Mouse (Mus musculus) right cerebral cortex, adult 2 months (tissue): ENCODE data around the gene Macf1.

ENCODE experiments used
- DNase-seq, 2 experiments: peaks; one replicate each; pipeline ENCODE4 v3.0.0; 2021 to 2022; ENCODE audit warnings: low spot score in 2 of 2

Gene Macf1

DNA sequence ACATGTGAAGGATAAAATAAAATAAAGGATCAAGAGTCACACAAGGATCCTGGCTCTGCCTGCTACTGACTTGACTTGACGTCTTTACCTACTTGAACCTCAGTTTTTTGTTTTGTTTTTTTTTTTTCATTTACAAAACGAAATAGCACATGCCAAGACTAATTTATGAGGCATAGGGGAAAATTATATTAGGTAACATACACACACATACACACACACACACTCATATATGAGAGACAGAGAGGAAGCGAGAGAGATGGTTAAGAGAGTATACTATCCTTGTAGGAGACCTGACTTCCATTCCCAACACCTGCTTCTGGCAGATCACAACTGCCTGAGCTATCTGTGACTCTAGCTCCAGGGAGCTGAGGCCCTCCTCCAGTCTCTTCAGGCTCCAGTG is at the start of gene Macf1:
Gene Macf1 (minus strand): TSS at position 101 of the 400 bp plus-strand sequence.
- DNase-seq: no peak

- no peak for DNase-seq
Observed at GRCm38 (mm10) chr4:123733532-123733931, 49.4 kb upstream of the Macf1 start.

GRCm38 (mm10) chr4:123732921-123733320 is 48.8 kb upstream of the Macf1 start:
- no peak for DNase-seq

DNA sequence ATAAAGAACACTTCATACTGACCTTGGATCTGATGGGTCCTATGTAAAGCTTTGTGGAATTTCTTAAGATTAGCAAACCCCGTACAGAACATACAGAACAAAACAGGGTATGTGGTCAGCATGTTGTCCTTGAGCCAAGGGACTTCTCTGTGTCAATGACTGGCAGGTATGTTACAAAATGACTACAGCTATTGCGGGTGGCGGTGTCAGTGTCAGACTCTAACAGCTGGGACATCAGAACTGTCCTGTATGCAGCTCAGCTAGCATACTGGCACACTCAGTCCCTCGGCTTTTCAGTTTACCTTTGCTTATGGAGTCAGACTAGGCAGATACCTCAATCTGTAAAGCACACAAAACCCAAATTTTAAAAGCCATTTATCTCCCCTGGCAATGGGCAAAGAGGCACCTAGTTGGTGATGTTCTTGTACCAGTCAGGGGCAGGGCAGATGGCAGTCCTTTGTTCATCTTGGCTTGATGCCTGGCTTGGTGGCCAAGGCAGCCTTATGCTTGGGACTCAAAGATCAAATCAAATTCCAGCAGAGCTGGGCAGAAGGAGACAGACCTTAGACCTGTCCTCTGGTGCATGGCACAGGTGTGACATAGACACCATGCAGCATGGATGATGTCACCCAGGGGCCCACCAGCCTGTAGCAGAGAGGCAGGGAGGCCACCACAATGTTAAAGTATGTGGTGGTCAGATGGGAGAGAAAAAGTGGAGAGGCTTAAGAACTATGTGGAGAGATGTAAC is 48.2 kb upstream of the Macf1 start:
- DNase-seq: no peak

GRCm38 (mm10) chr4:123721761-123722160 is 37.6 kb upstream of the Macf1 start:
- DNase-seq: no peak

DNA sequence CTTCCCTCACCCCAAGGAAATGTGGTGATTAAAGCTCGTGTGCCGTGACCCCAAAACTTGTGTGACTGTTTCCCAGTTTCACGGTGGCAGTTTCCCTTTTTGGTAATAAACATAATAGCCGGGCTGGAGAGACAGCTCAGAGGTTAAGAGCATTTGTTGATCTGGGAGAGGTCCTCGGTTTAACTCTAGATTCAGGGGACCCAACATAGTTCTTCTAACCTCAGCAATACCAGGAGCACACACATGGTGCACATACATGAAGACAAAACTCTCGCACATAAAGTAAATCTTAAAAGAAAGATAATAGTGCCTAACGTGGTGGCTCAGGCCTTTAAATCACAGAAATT is 34.2 kb upstream of the Macf1 start:
- no peak for DNase-seq

GRCm38 (mm10) chr4:123717574-123718433 is 33.6 kb upstream of the Macf1 start, which contains the start of gene Ndufs5:
Gene Ndufs5, minus strand, starts transcription at chr4:123718202.
- peak; percentile 97 for DNase-seq

DNA sequence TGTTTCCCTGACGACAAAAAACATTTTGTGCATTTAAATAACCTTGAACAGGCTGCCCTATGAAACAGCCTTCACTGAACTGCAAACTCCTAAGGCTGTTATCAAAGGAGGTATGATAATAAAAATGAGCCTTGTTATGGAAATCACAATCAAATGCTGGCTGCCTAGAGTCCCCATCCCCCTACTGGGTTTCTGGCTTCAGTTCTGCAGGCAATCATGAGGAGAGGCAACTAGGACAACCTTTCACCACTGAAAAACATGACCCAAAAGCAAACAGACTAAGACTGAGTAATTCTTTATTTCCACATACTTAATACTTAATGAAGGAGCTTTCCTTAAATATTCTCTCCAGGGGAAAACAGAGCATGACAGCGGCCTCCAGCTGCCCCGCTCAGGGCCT is 28.3 kb upstream of the Macf1 start:
- no peak for DNase-seq

GRCm38 (mm10) chr4:123707340-123707739 is 23.2 kb upstream of the Macf1 start:
- DNase-seq: no peak

DNA sequence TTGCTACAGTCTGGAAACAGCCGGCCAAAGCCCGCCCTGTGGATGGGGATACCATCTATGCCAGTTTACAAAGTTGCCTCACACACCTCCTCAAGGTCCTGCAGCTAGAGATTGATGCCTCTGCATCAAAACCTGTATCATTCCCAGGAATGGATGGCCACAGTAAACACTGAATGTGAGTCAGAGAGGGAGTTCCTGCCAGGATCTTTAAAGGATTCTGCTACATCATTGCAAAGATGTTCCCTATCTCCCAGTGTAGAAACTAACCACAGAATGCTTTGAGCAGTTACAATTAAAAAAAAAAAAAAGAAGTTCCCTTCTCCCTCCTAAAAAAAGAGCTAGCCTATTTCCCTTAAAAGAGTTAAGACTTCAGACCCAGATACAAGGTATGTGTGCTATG is 21.2 kb upstream of the Macf1 start:
- DNase-seq: no peak

GRCm38 (mm10) chr4:123693384-123693783 is 9.2 kb upstream of the Macf1 start:
- DNase-seq: no peak

- no peak for DNase-seq
Observed at GRCm38 (mm10) chr4:123692071-123692470, 7.9 kb upstream of the Macf1 start.

DNA sequence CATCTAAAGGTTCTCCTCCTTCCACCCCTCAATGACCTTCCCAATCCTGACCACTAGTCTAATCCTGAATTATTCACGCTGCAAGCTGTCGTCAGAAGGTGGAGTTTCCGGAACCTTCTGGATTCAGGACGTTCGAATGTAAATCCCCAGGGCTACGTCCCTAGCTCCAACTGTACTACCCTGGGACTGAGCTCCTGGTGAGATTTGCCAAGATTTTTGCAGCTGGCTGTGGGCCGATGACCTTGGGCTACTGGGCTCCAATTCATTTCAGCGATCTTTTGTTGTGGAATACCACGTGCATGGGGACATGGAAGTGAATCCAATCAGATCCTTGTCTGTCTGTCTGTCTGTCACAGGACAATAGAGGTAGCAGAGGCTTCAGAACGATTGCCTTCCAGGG is 6.2 kb upstream of the Macf1 start:
- DNase-seq: no peak

GRCm38 (mm10) chr4:123687025-123687781 is 3.0 kb upstream of the Macf1 start:
- DNase-seq: peak; percentile 31 to 39

GRCm38 (mm10) chr4:123686368-123687024 is 2.3 kb upstream of the Macf1 start:
- peak in 1 of 2 experiments; percentile 25 for DNase-seq

DNA sequence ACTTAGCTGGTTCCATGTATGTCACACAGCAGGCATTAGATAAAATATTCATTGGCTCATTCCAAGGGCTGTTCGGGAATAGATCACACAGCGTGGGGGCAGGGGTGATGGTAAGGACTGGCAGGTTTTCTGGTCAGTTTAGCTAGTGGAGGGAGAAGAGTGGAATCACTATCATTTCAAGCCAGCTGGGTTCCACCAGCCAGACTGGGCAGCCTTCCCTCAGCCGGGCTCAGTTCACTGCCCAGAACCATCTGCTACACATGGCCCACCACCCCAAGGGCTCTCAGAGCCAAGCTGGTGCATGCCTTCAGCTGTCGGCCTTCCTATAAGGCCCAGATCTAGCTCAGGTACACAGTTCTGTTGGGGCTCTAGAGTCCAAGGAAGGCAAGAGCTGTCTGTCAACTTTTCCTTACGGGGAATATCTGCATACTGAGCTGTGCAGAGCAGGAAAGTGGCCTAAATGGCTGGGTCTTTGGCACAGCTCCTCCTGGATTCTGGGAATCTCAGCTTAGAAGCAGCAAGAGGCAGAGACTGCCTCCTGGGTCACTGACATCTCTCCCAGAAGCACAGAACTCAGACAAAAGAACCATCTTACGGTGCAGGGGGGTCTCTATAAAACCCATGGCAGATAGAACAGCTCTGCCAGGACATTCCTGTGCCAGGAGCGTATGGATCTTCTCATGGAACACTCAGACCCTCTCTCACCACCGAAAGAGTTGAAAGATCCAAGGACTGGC is 1.5 kb upstream of the Macf1 start:
- DNase-seq: peak; percentile 21 to 58

DNA sequence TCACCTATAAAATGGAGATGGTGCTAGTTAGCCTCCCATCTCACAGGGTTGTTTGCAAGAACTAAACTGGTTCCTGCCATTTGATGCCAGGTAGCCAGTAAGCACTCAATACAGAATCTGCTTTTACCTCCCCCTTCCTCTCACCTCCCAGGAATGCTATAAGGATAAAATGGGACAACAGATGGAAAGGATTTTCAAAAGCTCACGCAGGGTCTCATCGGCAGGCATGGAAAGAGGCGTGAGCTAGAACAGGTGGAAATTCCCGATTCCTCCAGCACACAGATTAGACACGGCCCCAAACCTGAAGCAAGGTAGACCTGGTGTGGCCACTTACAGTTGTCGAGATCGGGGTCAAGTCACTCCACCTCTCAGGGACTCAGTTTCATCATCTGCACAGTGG is 886 bp upstream of the Macf1 start:
- peak in 1 of 2 experiments; percentile 27 for DNase-seq

- no peak for DNase-seq
Observed at GRCm38 (mm10) chr4:123682291-123682690, 1.9 kb downstream of the Macf1 start.

GRCm38 (mm10) chr4:123680962-123681361 is 3.2 kb downstream of the Macf1 start:
- peak; percentile 66 to 69 for DNase-seq

- peak; percentile 70 to 73 for DNase-seq
Observed at GRCm38 (mm10) chr4:123677060-123677804, 6.9 kb downstream of the Macf1 start.
